Mouse (Mus musculus): Measurements from ENCODE around the gene Hdac9. TPM values are rescaled to one million over a fixed set of nuclear protein-coding genes. Genes with fewer than 3 reads are reported as not detected.
A peak's percentile ranks its signal among the peaks of the same experiment; 100 is the strongest.
"Not testable (repeated sequence)": the region's sequence is repeated elsewhere in the genome, so short reads cannot be mapped to it uniquely, and the experiment has no call there.

Hdac9 gene
- polyA plus RNA-seq, 1 experiment from 2014 or later = 26.1 TPM

DNA sequence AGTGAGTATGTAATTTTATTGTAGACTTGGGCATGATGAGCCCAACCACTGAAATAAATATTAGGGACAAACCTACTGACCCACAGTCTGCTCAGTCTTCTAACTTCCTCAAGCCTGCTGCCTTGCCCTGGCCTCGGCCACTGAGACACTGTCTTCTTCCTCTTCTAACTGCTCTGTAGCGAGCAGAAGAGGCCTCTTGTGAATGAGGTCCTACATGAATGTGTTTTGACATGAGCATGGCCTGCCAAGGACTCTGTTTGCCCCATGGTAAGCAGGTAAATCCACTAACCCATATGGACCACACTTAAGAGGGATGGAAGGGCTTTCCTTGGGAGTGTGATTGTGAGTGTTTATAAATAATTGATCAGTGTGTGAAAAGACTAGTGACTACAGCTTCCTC, 430.9 kb downstream of the Hdac9 start:
- Histone ChIP-seq H3K27me3 (no peaks in the 10 kb centered on the region), H3K9me3 (replicated peaks) (no peaks in the 10 kb centered on the region), H3K4me2 (no peak overlapping the region), H3K4me1 (replicated peaks) (0 out of 2 replicates have a peak, but pooled peaks cover 5% of the 10 kb centered on the region), H3K9ac (no peak overlapping the region), H3K36me3 (no peaks in the 10 kb centered on the region), H3K27ac (no peak overlapping the region), H3K4me3 (no peak overlapping the region)
- WGBS = 60% methylated on average over 2 of the region's 2 CpGs
- no peak for ATAC-seq (replicated peaks; ENCODE audit: insufficient number of reproducible peaks, insufficient read depth, low FRiP score, low read depth)

DNA sequence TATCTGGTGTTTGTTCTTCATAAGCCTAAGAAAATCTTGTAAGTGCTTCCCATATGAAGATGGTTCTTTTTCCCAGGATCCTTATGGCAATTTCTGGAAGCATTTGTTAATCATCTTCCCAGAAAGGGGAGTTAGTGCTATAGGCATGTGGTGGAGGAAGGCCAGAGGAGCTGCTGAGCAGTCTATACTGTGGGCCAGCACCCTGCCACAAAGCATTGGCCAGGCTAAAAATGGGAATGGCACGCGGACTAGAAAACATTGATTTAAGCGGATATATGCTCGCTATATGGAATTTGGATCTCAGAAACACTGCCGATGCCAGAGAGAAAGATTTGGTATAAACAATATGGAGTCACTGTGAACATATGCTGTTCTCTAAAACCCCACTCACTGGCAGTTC, 435.2 kb downstream of the Hdac9 start:
- H3K4me2 ChIP-seq = no peak overlapping the region
- no peak overlapping the region for H3K4me3 ChIP-seq
- no peak overlapping the region for H3K9ac ChIP-seq
- no peaks in the 10 kb centered on the region for H3K27me3 ChIP-seq
- no peak overlapping the region for H3K27ac ChIP-seq
- H3K9me3 ChIP-seq (replicated peaks) = no peaks in the 10 kb centered on the region
- WGBS = 91% methylated on average over 5 of the region's 5 CpGs
- no peaks in the 10 kb centered on the region for H3K36me3 ChIP-seq
- 0 out of 2 replicates have a peak, but pooled peaks cover 2% of the 10 kb centered on the region for H3K4me1 ChIP-seq (replicated peaks)
- ATAC-seq (replicated peaks; ENCODE audit: insufficient number of reproducible peaks, insufficient read depth, low FRiP score, low read depth) = no peak

DNA sequence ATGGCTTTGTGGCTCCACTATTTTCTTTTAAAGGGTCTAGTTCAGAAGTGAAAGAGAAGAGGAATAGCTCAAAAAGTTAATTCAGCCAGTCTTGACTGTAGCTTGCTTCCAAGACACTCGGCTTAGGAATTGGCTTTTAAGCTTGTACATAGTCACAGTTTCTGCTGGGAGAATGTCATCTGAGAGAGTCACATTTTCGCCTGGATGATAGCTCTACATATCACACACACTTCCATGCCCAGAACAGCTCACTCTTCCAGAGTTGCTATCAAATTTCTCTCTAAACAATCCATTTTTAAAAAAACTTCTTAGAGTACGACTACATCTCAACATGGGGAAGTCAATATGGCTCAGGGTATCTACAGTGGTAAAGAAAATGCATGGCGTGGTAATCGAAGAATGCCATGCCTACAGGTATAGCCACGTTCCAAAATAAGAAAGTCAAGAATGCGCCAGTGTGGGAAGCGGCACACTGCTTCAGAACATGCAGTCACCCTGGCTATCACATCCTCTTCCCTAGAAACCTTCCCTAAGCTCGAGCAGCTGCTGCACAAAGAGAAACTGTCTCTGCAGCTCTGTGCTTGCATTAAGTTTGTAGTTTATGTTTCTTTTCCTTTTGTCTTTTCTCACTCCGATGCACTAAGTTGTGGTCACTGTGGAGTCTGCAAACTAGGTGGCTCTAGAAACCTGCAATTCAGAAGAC, 443.8 kb downstream of the Hdac9 start:
- WGBS = 54% methylated on average over 10 of the region's 10 CpGs
- Histone ChIP-seq H3K27me3 (no peaks in the 10 kb centered on the region), H3K4me3 (no peak overlapping the region), H3K9ac (no peak overlapping the region), H3K27ac (peak overlapping the region; percentile 62), H3K4me2 (peak overlapping the region; percentile 25), H3K36me3 (no peaks in the 10 kb centered on the region), H3K4me1 (replicated peaks) (peaks cover 7% of the 10 kb centered on the region), H3K9me3 (replicated peaks) (no peaks in the 10 kb centered on the region)
- no peak for ATAC-seq (replicated peaks; ENCODE audit: insufficient number of reproducible peaks, insufficient read depth, low FRiP score, low read depth)

DNA sequence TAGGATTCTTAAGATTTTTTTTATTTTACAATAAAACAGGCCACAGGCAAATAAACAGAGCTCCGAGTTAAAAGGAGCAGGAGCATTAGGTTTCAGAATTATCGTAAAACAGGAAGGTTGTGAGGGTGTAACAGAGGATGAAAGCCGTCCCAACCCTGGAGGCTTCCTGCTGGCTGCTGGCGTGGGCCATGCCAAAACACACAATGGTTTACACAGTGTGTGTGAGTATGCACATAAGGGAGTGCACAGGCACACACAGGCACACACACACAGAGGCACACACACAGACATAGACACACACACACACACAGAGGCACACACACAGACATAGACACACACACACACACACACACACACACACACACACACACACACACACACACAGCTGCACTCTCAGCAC, 444.4 kb downstream of the Hdac9 start:
- Histone ChIP-seq H3K4me2 (no peak overlapping the region; the same call in 1 of the 2 replicates), H3K9ac (no peak overlapping the region), H3K27ac (peak overlapping the region; percentile 62; the same call in 1 of the 2 replicates), H3K4me1 (replicated peaks) (peaks cover 7% of the 10 kb centered on the region), H3K36me3 (no peaks in the 10 kb centered on the region), H3K4me3 (no peak overlapping the region), H3K9me3 (replicated peaks) (no peaks in the 10 kb centered on the region), H3K27me3 (no peaks in the 10 kb centered on the region)
- WGBS = 55% methylated on average over 4 of the region's 4 CpGs
- ATAC-seq (replicated peaks; ENCODE audit: insufficient number of reproducible peaks, insufficient read depth, low FRiP score, low read depth) = peak; percentile 50; the same call in 1 of the 2 replicates

DNA sequence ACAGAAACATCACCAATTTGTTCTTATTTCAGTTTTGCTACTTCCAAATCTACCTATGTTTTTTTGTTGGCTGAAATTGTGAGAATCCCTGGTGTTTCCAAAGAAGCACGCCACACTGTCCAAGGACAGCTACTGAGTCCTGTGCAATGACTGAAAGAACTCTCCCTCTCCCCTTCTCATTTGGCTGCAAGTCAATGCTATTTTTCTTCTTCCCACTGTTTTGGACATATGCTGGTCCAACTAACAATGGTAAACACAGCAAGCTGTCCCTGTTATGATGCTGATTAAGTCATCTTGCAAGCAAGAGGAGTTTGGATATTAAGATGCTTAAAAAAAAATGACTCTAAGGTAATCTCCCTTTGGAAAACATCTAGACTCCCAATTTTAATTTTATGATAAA, 455.2 kb downstream of the Hdac9 start:
- Histone ChIP-seq H3K9me3 (replicated peaks) (no peaks in the 10 kb centered on the region), H3K4me2 (no peak overlapping the region), H3K27me3 (no peaks in the 10 kb centered on the region), H3K4me1 (replicated peaks) (no peaks in the 10 kb centered on the region), H3K9ac (no peak overlapping the region), H3K4me3 (no peak overlapping the region), H3K27ac (no peak overlapping the region), H3K36me3 (no peaks in the 10 kb centered on the region)
- ATAC-seq (replicated peaks; ENCODE audit: insufficient number of reproducible peaks, insufficient read depth, low FRiP score, low read depth) = no peak
- WGBS = 71% methylated on average over 1 of the region's 1 CpGs

DNA sequence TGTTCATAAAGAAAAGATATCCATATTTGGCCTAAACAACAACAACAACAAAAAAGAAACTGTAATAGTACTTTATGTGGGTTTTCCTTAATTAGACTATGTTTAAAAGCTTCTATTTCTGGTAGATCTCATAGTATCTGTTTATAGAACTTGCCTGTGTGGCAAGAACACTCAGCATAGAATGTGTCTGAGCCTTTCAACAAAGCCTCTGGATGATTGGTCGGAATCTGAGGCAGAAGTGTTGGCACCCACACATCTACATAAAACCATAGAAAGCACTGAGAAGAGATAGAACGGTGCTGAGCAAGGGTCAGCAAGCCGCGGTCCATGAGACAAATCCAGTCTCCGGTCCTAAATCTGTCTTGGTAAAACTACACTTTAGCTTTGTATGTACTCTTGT, 464.3 kb downstream of the Hdac9 start:
- peak overlapping the region; percentile 39 for H3K4me2 ChIP-seq
- H3K27me3 ChIP-seq = no peaks in the 10 kb centered on the region
- H3K9ac ChIP-seq = no peak overlapping the region
- no peaks in the 10 kb centered on the region for H3K9me3 ChIP-seq (replicated peaks)
- ATAC-seq (replicated peaks; ENCODE audit: insufficient number of reproducible peaks, insufficient read depth, low FRiP score, low read depth) = peak; percentile 79; the same call in 1 of the 2 replicates
- H3K27ac ChIP-seq = peak overlapping the region; percentile 85
- peaks cover 23% of the 10 kb centered on the region for H3K4me1 ChIP-seq (replicated peaks)
- no peak overlapping the region for H3K4me3 ChIP-seq
- WGBS = 41% methylated on average over 5 of the region's 5 CpGs
- no peaks in the 10 kb centered on the region for H3K36me3 ChIP-seq

GRCm38 (mm10) chr12:34451198-34451597, 465.7 kb downstream of the Hdac9 start:
- Histone ChIP-seq H3K4me1 (replicated peaks) (peaks cover 22% of the 10 kb centered on the region), H3K9ac (no peak overlapping the region), H3K27ac (peak overlapping the region; percentile 34), H3K9me3 (replicated peaks) (no peaks in the 10 kb centered on the region), H3K27me3 (no peaks in the 10 kb centered on the region), H3K4me2 (no peak overlapping the region), H3K36me3 (no peaks in the 10 kb centered on the region), H3K4me3 (no peak overlapping the region)
- 48% methylated on average over 2 of the region's 2 CpGs for WGBS
- ATAC-seq (replicated peaks; ENCODE audit: insufficient number of reproducible peaks, insufficient read depth, low FRiP score, low read depth) = no peak

DNA sequence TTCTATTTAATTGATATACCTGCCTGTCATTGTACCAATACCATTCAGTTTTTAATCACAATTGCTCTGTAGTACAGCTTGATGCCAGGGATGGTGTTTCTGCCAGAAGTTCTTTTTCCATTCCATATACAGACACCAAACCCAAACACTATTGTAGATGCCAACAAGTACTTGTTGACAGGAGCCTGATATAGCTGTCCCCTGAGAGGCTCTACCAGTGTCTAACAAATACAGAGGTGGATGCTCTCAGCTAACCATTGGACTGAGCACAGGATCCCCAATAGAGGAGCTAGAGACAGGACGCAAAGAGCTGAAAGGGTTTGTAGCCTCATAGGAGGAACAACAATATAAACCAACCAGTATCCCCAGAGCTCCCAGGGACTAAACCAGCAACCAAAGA, 472.2 kb downstream of the Hdac9 start:
- ATAC-seq (replicated peaks; ENCODE audit: insufficient number of reproducible peaks, insufficient read depth, low FRiP score, low read depth) = peak; percentile 69; the same call in 1 of the 2 replicates
- not testable (repeated sequence) for H3K9ac ChIP-seq; H3K9me3 ChIP-seq (replicated peaks); H3K36me3 ChIP-seq; H3K4me2 ChIP-seq; H3K27me3 ChIP-seq; H3K4me3 ChIP-seq
- H3K4me1 ChIP-seq (replicated peaks) = peaks cover 21% of the 10 kb centered on the region
- 55% methylated on average over 1 of the region's 1 CpGs for WGBS
- peak overlapping the region; percentile 85 for H3K27ac ChIP-seq

GRCm38 (mm10) chr12:34440930-34441329, 476.0 kb downstream of the Hdac9 start:
- Histone ChIP-seq H3K9ac (no peak overlapping the region), H3K9me3 (replicated peaks) (no peaks in the 10 kb centered on the region), H3K4me3 (no peak overlapping the region), H3K4me1 (replicated peaks) (peaks cover 14% of the 10 kb centered on the region), H3K27me3 (no peaks in the 10 kb centered on the region), H3K27ac (peak overlapping the region; percentile 27; the same call in 1 of the 2 replicates), H3K36me3 (no peaks in the 10 kb centered on the region), H3K4me2 (no peak overlapping the region; the same call in 1 of the 2 replicates)
- ATAC-seq (replicated peaks; ENCODE audit: insufficient number of reproducible peaks, insufficient read depth, low FRiP score, low read depth) = no peak
- WGBS = 36% methylated on average over 8 of the region's 8 CpGs

- Histone ChIP-seq H3K27ac (0 out of 2 replicates have a peak overlapping the region, but pooled peaks have one; percentile 12), H3K4me2 (no peak overlapping the region), H3K9ac (no peak overlapping the region), H3K4me1 (replicated peaks) (peaks cover 3% of the 10 kb centered on the region; the same call in 1 of the 2 replicates), H3K9me3 (replicated peaks) (no peaks in the 10 kb centered on the region), H3K4me3 (no peak overlapping the region), H3K27me3 (no peaks in the 10 kb centered on the region), H3K36me3 (peaks cover 2% of the 10 kb centered on the region; the same call in 1 of the 2 replicates)
- 57% methylated on average over 6 of the region's 6 CpGs for WGBS
- no peak for ATAC-seq (replicated peaks; ENCODE audit: insufficient number of reproducible peaks, insufficient read depth, low FRiP score, low read depth)
Measured at GRCm38 (mm10) chr12:34432919-34433318, 484.0 kb downstream of the Hdac9 start.

GRCm38 (mm10) chr12:34432461-34432860, 484.4 kb downstream of the Hdac9 start:
- Histone ChIP-seq H3K9me3 (replicated peaks) (no peaks in the 10 kb centered on the region), H3K27me3 (no peaks in the 10 kb centered on the region), H3K4me1 (replicated peaks) (peaks cover 3% of the 10 kb centered on the region; the same call in 1 of the 2 replicates), H3K4me2 (no peak overlapping the region), H3K36me3 (peaks cover 2% of the 10 kb centered on the region; the same call in 1 of the 2 replicates), H3K27ac (no peak overlapping the region), H3K4me3 (no peak overlapping the region), H3K9ac (no peak overlapping the region)
- ATAC-seq (replicated peaks; ENCODE audit: insufficient number of reproducible peaks, insufficient read depth, low FRiP score, low read depth) = no peak
- WGBS = 48% methylated on average over 5 of the region's 5 CpGs

GRCm38 (mm10) chr12:34431832-34432231, 485.1 kb downstream of the Hdac9 start:
- no peak overlapping the region for H3K4me2 ChIP-seq
- no peak overlapping the region for H3K4me3 ChIP-seq
- H3K9ac ChIP-seq = no peak overlapping the region
- H3K27ac ChIP-seq = no peak overlapping the region
- no peaks in the 10 kb centered on the region for H3K27me3 ChIP-seq
- peaks cover 2% of the 10 kb centered on the region; the same call in 1 of the 2 replicates for H3K36me3 ChIP-seq
- no peaks in the 10 kb centered on the region for H3K9me3 ChIP-seq (replicated peaks)
- peaks cover 3% of the 10 kb centered on the region; the same call in 1 of the 2 replicates for H3K4me1 ChIP-seq (replicated peaks)
- ATAC-seq (replicated peaks; ENCODE audit: insufficient number of reproducible peaks, insufficient read depth, low FRiP score, low read depth) = no peak
- WGBS = 79% methylated on average over 5 of the region's 5 CpGs

Measured in heart, embryonic 15.5 days (tissue).